Mouse (Mus musculus) MN1 (cell line): ENCODE data around the gene Astn2.
A peak's percentile ranks its signal among the peaks of the same experiment; 100 is the strongest.

Source experiments
- DNase-seq: peaks from one replicate; pipeline ENCODE4 v3.0.0-alpha.2; 2016; ENCODE audit warnings: low spot score

Astn2 gene

DNA sequence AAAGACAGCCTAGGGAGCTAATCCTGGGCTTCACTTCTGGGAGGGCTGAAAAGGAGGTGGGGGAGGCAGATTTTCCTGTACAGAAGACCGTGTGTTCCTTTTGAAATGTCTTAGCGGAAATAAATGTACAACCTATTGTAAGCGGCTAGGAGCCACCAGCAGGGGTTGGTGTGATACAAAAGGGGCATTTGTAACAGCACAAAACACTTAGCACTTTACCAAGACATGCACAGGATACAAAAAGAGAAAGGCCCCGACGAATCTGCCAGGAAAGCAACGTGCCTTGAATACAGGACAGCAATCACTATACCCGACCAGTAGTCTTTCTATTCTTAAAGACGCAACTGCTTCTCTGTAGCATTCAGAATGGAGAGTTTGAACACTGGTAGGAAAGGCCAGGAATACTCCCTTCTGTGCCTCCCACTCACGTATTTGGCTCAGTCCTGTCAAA is 564.8 kb downstream of the Astn2 start:
- no peak for DNase-seq

DNA sequence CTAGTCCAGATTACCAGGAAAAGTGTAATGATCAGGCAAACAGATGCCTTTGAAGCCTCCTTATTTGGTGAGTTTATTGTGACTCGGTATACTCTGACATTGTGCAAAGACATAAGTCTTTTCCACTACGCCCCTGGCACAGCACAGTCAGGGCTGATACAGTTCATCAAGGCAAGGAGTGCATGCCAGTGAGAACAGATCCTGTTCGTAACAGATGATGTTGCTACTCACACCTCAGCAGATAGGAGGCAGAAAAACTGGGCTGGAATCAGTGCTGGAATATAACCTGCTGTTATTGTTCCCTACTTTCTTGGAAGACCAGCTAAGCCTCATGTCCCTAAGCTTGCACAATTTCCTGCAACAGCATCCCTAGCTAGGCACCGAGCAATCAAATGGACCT is 565.6 kb downstream of the Astn2 start:
- DNase-seq = no peak

DNA sequence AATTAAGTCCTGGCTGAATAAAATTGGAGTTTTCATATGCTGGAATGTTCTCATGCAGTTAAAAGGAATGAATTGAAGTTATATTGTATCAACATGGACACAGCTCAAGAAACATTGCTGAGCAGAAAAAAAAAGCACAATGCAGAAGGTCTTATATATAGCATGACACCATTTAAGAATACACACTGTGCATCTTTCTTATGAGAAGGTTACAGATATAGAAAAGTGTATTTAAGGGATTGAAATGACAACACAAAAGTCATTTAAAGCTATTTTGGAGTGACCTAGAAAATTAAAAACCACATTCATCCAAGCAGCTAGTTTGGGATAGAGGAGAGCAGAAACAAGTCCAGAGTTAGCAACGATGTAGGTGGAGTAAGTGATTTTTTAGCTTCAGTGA is 571.4 kb downstream of the Astn2 start:
- DNase-seq = no peak

DNA sequence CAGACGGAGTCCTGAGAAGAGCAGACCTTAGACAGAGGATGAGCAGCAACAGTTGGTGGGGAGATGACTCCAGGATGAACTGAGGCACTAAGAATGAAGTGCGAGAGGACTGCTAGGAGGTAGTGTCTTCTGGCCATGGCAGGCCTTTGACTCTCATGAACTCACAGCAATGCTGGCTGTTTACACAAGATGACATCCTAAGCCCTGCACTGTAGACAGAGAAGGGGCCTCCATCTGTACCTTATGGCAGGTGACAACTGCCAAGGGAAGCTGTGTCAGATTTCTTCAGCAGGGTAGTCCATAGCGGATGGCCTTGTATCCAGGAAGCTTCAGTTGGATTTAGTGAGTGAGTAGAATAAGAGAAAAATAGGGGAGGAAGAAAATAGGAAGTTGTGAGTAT is 572.5 kb downstream of the Astn2 start:
- no peak for DNase-seq

DNA sequence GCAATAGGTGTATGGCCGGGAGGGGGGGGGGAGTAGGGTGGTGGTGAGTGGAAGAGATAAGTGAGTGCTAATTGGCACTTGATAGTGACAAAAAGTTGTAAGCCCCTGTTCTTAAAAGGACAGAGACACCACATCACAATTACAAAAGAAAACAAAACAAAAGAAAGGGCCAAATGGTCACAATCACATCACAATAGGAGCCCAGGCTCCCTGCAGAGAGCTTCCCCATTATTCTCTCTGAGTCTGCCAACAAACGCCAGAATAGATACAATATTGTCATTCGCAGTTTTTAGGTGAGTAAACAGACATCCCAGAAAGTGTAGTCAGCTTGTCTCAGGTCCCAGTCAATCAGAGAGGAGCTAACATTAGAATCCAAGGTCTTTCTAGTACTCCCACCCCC is 573.9 kb downstream of the Astn2 start:
- DNase-seq = no peak

DNA sequence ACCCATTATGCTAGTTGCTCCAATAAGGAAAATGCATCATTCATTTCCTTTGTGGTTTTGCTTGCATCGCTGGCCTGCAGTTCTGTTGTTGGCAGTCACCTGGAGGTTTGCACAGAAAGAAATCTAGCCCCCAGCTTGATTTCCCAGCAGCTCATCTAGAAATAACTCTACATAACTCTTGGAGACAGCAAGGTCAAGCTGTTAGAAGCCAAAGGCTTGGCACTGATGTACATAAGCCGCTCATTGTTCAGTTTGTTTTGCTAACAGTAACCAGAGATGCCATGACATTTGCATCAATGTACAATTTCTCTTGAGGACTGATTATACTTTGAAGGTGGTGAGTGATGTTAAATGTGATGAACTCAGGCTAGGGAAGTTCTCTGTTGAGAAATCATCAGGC is 583.3 kb downstream of the Astn2 start:
- no peak for DNase-seq

DNA sequence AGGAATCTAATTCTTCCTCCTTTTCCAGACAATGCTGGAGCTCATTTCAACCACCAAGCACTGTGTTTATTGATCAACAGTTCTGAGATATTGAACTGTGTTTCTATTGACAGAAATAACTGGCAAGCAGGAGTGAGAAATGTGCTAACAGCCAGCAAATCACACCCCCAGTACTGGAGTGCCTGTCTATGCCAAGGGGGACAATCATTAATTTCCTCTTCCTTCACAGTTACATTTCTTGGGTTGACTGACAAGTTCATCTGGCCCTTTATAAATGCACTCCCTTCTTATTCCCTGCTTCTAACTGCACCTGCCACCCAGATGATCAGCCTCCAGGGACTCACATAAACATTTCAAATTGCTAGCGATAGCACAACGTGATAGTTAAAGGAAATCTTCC is 584.2 kb downstream of the Astn2 start:
- DNase-seq = no peak

DNA sequence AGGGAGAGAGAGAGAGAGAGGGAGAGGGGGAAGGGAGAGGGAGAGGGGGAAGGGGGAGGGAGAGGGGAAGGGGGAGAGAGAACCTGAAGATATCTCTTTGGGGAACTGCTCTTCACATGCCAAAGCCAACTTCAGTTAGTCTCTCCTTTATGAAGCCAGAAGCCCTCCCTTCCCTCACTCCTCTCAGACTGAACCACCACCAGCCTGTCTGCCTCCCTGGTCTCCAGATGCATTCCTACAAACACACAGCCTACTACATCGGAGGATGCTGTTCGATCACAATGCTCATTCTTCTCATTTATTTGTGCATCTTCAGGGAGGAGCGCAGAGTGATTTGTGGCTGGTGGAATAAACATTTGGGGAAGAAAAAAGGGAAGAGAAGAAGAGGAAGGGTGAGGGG is 584.6 kb downstream of the Astn2 start:
- no peak for DNase-seq

DNA sequence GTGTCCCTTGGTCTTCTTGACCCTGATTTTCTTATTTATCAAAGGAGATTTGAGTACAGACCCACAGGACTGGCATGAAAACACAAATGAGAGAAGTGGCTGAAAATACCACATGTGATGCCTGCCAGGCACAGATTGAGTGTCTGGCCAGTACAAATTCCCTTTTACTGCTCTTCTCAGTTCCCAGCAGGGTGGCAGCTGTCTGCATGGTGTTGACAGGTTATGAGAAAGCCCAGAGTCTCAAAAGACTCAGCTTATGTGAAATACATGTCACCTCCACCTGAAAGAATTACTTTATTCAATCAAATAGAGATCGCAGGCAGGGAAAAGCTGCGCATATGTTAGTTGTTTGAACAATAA is 590.3 kb downstream of the Astn2 start:
- DNase-seq = peak; percentile 60

DNA sequence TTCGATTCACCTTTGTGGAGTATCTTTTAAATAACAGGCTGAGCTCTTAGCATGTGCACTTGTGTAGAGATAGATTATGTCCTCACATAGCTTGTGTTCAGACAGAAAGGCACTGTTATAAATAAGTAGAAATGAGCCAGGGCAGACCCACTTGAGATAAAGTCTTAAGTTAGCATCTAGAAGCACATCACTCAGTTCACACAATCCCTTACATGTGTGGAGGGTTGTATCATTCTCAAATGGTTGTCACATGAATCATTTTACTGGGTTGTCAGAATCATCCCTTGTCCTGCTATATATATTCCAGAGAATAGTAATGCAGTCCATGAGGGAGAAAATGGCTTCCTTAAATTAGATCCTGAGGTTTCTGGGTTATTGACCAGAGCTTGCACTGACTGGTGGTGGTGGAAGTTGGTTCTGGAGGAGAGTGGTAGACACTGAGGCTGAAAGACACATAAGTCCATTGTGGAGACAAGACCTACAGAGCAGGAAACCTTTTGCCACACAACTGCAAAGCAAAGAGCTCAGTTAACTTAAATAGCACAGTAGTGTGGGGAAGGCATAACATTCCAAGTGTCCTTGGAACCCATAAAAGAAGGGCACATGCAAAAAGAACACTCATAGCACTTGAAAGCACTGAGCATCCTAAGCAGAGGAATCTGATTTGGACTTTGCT is 590.8 kb downstream of the Astn2 start:
- DNase-seq = no peak

DNA sequence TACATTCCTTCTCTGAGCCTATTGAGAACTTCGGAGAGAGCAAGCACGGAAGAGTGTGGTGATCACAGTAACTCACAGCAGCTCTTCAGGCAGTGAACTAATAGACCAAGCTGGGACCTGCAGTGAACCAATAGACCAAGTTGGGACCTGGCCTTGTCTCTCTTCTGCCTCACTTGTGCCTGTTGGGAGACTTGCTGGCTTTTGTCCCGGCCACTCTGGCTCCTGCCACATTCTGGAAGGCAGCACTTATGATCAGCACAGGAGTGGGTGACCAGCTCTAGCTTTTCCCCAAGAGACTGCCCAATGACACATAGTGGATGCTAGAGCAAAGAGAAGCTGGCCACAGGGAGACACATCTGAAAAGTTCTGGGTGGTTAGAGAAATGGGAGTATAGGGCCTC is 597.1 kb downstream of the Astn2 start:
- no peak for DNase-seq

DNA sequence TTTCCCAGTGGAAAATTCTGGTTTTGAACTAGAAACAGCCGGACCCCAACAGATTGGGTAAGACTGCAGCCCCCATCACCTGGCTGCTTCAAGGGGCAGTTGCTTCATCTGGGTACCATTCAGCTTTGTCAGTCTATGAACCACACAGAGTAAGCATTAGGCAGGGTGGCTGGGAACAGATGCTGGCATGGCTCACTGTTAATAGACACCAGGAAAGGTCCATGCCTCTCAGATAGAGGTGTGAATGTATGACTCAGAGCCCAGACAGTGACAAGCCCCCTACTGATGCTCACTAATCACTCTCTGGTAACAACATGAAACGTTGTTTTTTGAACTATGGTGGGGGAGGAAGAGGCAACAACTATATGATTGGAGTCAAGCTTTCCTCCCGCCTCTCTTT is 603.2 kb downstream of the Astn2 start:
- DNase-seq = no peak

DNA sequence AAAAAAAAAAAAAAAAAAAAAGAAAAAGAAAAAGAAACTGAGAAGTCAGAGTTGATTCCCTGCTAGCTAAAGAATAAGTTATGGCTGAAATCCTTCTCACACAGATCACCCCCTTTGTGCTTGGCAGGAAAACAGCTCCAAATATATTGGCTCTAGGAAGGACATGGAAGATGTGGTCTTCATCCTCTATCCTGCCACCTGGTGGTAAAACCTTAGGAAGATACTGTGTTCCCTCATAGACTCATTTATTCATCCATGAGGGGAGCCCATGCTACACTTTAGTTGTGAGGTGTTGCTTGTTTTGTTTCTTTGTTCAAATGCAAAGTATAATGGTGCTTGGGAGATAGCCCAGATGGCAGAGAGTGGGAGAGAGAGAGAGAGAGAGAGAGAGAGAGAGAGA is 613.4 kb downstream of the Astn2 start:
- no peak for DNase-seq

DNA sequence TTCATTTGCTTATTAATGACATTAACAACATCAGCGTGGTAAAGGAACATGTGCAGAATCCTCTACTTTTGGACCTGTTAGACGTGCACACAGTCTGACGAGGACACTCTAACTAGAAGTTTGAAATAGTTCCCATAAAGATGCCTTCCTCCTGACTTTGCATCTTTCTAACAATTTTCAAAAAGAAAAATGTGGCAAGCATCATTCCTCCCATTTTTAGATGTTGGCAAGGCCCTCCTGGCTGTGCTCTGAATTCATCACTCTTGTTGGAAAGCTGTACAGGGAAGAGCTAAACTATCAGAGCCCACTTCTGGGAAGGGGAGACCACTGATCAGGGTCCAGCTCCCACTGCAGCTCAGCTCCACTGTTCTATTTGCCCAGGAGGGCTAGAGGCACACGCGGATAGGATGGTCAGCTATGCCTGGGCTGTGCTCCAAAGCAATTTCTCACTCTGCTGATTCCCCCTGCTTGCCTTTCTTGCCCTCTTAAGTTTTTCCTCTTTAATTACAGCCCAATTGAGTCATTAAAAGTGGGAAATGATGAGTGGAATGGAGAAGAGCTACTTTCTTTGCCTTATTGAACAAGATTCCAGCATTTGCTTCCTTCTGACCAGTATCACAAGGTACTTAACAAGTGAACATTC is 630.9 kb downstream of the Astn2 start:
- DNase-seq = no peak

DNA sequence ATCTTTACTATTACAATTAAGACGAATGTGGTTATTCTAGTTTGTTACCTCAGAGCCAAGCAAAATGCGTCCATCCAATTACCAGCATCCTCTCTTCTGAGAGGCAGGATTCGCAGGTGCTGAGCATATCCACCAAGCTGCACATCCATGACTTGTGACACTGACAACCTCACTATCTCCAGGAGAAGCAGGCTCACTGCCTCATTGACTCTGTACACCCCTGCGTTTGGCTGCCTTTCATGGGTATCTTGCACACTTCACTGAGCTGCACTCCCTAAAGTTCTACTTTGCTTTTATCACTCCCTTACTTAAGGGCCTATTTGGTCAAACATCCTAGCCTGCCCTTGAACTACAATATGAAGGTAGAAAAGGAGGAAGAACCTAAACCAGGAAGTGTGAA is 633.5 kb downstream of the Astn2 start:
- DNase-seq = no peak

DNA sequence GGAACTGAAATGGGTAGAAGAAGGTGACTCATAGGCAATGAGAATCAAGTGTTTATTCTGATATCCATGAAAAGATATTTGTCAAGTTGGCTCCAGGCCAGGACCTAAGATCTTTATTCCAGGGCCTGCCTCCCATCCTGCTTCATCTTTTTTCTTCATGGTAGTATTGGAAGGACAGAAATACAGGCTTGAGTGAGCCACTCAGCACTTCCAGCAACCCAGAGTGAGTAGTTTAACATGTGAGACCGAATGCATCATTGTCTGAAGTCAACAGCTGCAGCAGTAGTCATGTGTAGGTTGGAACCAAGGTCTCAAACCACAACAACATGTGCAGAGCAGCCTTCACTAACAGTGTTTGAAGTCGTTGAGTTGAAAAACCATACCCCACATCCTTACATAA is 636.5 kb downstream of the Astn2 start:
- DNase-seq = no peak

DNA sequence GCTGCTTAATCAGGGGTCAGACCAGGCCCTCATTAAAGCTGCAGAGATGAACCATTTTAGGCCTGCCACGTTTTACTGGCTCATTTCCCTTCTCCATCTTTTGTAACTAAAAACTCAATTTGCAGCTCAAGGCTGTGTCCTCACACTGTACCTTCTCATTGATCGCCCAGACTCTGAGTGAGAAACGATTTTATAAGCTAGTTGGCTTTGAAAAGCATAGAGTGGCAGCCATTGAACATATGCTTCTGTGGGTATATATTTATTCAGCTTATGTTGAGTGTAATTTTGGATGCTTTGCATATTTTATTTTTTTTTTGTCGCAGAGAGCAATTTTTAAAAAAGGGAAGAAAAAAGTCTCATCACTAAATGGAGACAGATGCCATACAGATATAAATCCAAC is 637.0 kb downstream of the Astn2 start:
- no peak for DNase-seq

DNA sequence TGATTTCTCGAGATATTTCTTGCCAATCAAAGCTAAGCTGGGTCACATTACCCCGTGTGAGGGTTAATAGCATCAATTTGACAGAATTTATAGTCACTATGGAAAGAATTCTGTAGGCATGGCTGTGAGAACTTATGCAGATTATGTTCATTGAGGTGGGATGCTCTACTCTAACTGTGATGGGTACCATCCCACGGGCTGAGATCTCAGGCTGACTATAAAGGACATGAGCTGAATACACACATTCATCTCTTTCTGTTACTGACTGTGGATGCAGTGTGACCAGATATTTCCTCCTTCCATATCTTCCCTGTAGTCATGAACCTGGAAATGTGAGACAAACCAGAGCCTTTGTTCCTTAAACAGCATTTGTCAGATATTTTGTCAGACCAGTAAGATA is 639.1 kb downstream of the Astn2 start:
- no peak for DNase-seq

DNA sequence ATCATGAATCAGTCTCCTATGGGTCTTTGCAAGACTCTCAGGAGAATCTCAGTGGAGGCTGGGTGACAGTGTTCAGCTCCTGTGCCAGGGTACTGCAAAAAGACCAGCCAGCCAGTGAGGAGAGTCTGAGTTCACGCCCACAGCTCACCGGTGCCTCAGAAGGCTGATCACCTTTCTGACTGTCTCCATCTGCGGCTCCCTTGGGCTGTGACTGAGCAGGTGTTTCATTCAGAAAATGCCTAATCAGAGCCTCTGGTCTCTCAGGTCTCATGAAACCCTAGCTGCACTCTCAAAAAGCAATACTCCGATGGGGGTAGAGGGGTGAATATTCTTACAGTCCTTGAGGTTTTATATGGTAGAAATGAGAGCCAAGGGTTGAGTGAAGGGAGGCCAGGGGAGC is 640.1 kb downstream of the Astn2 start:
- DNase-seq = no peak

DNA sequence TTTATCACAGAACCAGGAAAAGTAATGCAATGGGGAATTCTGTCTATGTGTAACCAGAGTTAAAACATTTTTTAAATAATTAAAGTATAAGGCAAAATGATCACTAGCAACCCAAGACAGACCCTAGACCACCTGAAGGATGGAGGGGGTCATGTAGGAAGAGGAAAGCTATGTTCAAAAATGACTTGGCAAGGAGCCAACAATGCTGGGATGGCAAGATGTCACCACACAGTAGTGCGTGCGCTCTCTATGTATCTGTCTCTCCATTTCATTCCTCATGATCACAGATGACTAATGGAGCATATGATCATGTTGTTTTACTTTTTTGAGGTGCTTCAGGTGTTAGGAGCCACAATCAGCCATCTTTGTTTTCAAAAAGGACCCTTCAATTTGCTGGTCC is 640.6 kb downstream of the Astn2 start:
- DNase-seq = no peak

DNA sequence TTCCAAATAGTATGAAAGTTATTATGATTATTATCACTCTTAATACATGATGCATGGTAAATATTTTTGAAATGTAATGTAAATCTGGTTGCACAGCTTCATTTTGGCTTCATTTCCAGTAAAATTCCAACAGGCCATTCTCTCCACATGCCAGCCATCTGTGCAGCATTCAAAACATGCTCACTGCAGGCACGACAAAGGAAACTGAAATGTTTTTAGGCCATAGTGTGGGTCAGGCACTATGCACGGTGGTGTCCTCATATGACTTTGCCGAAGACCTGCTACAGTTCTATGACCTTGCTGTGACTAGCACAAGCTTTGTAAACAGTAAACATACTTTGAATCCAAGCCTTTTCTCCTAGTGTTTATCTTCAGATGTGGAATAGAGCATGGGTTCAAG is 642.3 kb downstream of the Astn2 start:
- DNase-seq = no peak

DNA sequence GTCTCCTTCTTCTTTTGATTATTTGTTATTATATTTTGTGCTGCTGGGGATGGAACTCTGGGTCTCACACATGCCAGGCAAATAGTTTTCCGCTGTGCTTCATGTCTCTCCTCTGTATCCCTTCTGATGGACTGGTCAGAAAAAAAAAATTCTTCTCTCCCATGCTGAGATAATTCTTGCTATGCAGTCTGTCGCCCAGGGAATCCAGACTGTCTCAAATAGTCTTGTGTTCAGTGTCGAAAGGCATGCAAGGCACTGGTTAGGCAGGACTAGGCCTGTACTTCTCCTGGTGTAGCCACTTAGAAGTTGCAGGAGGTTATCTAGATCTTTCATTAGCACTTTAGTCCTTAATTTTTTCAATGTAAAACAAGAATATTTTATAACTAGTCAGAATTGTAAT is 642.8 kb downstream of the Astn2 start:
- no peak for DNase-seq

DNA sequence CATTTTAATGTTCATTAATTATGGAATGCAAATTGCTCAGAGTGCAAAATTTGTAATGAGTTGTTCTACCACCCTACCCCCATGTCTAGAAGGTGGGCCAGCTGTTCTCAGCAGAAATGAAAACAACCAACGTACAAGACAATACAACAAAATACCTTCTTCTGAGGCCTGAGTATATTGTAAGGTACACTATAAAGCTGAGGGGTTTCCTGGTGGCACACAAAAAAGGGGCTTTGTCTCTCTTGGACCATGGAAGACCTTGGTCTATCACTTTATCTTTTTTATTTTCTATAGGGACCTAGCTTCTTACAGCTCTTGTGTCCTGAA is 645.6 kb downstream of the Astn2 start:
- DNase-seq = no peak

DNA sequence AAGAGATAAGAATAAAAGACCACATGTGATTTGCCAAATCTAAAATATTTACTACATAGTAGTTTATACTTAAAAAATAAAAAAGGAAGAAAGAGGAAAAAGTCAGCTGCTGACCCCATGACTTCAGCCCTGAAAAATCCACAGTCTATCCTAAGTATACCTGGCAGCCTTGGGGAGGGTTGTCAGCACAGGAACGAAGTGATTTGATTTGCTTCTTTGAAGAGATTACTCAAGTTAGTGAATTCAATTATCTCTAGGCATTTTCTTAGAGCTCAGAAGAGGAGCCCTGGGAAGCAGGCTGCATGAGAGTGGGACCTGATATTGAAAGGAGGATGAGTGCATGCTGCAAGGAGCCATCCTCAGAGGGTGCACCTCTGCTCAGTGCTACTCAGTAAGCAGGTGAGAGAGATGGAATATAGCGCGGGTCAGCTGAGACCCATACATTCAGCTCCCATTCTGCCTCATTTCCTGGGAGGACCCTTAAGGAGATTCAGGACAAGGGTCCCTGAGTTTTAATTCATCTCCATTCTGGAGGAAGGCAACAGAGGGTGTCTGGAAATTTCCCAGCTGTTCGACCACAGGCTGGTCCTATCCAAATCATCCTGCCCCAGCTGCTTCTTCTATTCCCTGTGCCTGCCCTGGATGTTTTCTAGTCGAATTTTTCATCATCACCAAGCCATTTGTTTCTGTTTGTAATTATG is 646.1 kb downstream of the Astn2 start:
- no peak for DNase-seq
